Mouse (Mus musculus) layer of hippocampus, postnatal 36 days (tissue): Measurements from ENCODE around the gene Gm17175. TPM values are rescaled to one million over a fixed set of nuclear protein-coding genes. Genes with fewer than 3 reads are reported as not detected.
"Not testable (repeated sequence)": the region's sequence is repeated elsewhere in the genome, so short reads cannot be mapped to it uniquely, and the experiment has no call there.

Experiments
- DNase-seq, 2 experiments: peaks; one replicate each; pipeline ENCODE4 v3.0.0; 2022
- total RNA-seq, 2 experiments: library from RNA; stranded (reverse); gene quantifications; 2 replicates each; pipeline ENCODE4 v1.2.3; 2021

Gene Gm17175
- total RNA-seq, result not detected

- not testable (repeated sequence) for DNase-seq
These were observed at the start of gene Gm17175 for GRCm38 (mm10) chr14:51573963-51574362. Gm17175 (minus strand) TSS chr14:51574063.

GRCm38 (mm10) chr14:51611210-51611609, 37.3 kb upstream of the Gm17175 start, which contains the start of gene Gm17078:
Gm17078 (minus strand) TSS chr14:51611310.
- DNase-seq, result no peak

DNA sequence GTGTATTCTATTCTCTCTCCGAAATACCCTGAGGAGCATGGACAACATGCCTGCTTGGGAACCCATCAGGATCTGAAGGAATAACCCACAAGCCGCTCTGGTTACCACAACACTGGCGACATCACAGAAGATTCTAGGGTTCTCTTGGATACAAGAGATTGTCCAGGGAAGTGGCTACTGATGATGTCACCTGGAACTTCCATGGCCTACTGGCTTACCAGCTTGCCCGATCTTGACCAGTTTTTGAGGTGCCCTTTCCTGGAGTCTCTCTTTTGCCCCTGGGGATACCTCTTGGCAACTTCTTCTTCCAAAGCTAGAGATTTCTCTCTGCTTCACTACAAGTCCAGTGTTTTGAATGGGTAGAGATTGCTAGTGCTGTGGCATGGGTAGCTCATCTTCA, 18.2 kb upstream of the Gm17175 start, which contains the start of gene Gm17174:
TSS of gene Gm17174 (minus strand) at position 101 of the 400 bp plus-strand sequence.
- DNase-seq, result not testable (repeated sequence)

GRCm38 (mm10) chr14:51552490-51552889, 21.4 kb downstream of the Gm17175 start, which contains the start of gene Gm5622:
Gm5622 (plus strand) TSS chr14:51552790.
- DNase-seq, result no peak

Other genes with a start within 250 kb of the Gm17175 start
- not detected for gene Gm7247, start 212.3 kb downstream of the Gm17175 start, total RNA-seq
- gene Vmn2r88, start 163.2 kb downstream of the Gm17175 start, total RNA-seq, result not detected
- not detected for gene Vmn2r89, start 122.2 kb downstream of the Gm17175 start, total RNA-seq
- gene Gm5622, start 21.3 kb downstream of the Gm17175 start, total RNA-seq, result not detected
- gene Gm17174, start 18.1 kb upstream of the Gm17175 start, total RNA-seq, result not detected
- not detected for gene Gm17078, start 37.2 kb upstream of the Gm17175 start, total RNA-seq
- not detected for gene Gm4181, start 61.6 kb upstream of the Gm17175 start, total RNA-seq
- not detected for gene Gm17079, start 121.4 kb upstream of the Gm17175 start, total RNA-seq
- gene Gm5800, start 143.1 kb upstream of the Gm17175 start, total RNA-seq, result not detected
- not detected for gene Ang4, start 199.5 kb upstream of the Gm17175 start, total RNA-seq
- not detected for gene AY358078, start 226.0 kb upstream of the Gm17175 start, total RNA-seq